Mouse (Mus musculus): Measurements from ENCODE around the gene Trim7.

- no peak for TF ChIP-seq CTCF (IDR thresholded peaks at IDR 0.05; ENCODE audit: low read depth)
- no peak for TF ChIP-seq EP300 (IDR thresholded peaks at IDR 0.05; ENCODE audit: low read depth)
Observed at GRCm38 (mm10) chr11:48831273-48831672, 5.3 kb downstream of the Trim7 start.

All from heart, postnatal 0 days (tissue).